Mouse (Mus musculus) MEL (cell line): ENCODE results near the gene Aspa. TPM values are rescaled to one million over a fixed set of nuclear protein-coding genes. Genes with fewer than 3 reads are reported as not detected.
A peak's percentile ranks its signal among the peaks of the same experiment; 100 is the strongest.

Source experiments
- DNase-seq: peaks from one replicate; pipeline ENCODE4 v3.0.0; 2011; ENCODE audit warnings: low read depth, low spot score
- H3K27ac ChIP-seq: 2 replicates; pipeline ENCODE4 v1.5.1; 2012; ENCODE audit warnings: low read depth, mild to moderate bottlenecking, control low read depth, low read length, moderate library complexity; ENCODE audit not compliant: control insufficient read depth
- H3K27me3 ChIP-seq, 2 experiments: fragments of 150-350 bp in 1 of 2; sonication (generic) in 1 of 2; 2 replicates each; pipeline ENCODE4 v1.6.1; 2012; ENCODE audit warnings: low read length in 2 of 2, mild to moderate bottlenecking in 2 of 2, improper control_type of control experiment in 1 of 2, moderate library complexity in 1 of 2; ENCODE audit not compliant: insufficient read depth in 2 of 2, control insufficient read depth in 1 of 2
- H3K36me3 ChIP-seq, 2 experiments: 2 replicates each; pipeline ENCODE4 v1.6.1; 2012 to 2014; ENCODE audit warnings: low read length in 2 of 2, improper control_type of control experiment in 1 of 2, inconsistent platforms in 1 of 2, mild to moderate bottlenecking in 1 of 2; ENCODE audit not compliant: insufficient read depth in 2 of 2, control insufficient read depth in 1 of 2
- H3K4me1 ChIP-seq, 2 experiments: fragments of 150-350 bp in 1 of 2; sonication (generic) in 1 of 2; 2 replicates each; pipeline ENCODE4 v1.6.1; 2012; ENCODE audit warnings: low read length in 2 of 2, improper control_type of control experiment in 1 of 2, mild to moderate bottlenecking in 1 of 2; ENCODE audit not compliant: insufficient read depth in 2 of 2, control insufficient read depth in 1 of 2
- H3K4me3 ChIP-seq, 2 experiments: fragments of 150-350 bp in 1 of 2; sonication (generic) in 1 of 2; 2 replicates each; pipeline ENCODE4 v1.5.1; 2012; ENCODE audit warnings: low read depth in 2 of 2, low read length in 2 of 2, mild to moderate bottlenecking in 2 of 2, moderate library complexity in 2 of 2, control low read depth in 1 of 2, improper control_type of control experiment in 1 of 2; ENCODE audit not compliant: control insufficient read depth in 1 of 2, insufficient read depth in 1 of 2
- H3K79me2 ChIP-seq: 2 replicates; pipeline ENCODE4 v1.6.1; 2012; ENCODE audit warnings: mild to moderate bottlenecking, low read length, moderate library complexity; ENCODE audit not compliant: control insufficient read depth, poor library complexity, insufficient read depth
- H3K9ac ChIP-seq: 2 replicates; pipeline ENCODE4 v1.6.1; 2012; ENCODE audit warnings: low read depth, mild to moderate bottlenecking, control low read depth, low read length, moderate library complexity; ENCODE audit not compliant: control insufficient read depth, poor library complexity, severe bottlenecking
- H3K9me3 ChIP-seq: fragments of 150-350 bp; sonication (generic); replicated peaks from 2 replicates; pipeline ENCODE4 v1.6.1; 2012; ENCODE audit warnings: mild to moderate bottlenecking, low read length, improper control_type of control experiment, moderate library complexity; ENCODE audit not compliant: insufficient read depth
- BHLHE40 ChIP-seq: IDR thresholded peaks from 2 replicates; pipeline ENCODE4 v1.6.1; 2012; ENCODE audit warnings: low read depth, mild to moderate bottlenecking, inconsistent platforms, low read length, improper control_type of control experiment, borderline replicate concordance
- CHD1 ChIP-seq: IDR thresholded peaks from 2 replicates; pipeline ENCODE4 v1.6.1; 2012; ENCODE audit warnings: low read depth, mild to moderate bottlenecking, inconsistent platforms, low read length, improper control_type of control experiment
- CHD2 ChIP-seq: IDR thresholded peaks from 2 replicates; pipeline ENCODE4 v1.6.1; 2011; ENCODE audit warnings: low read length, improper control_type of control experiment
- ELF1 ChIP-seq: IDR thresholded peaks from 2 replicates; pipeline ENCODE4 v1.6.1; 2014; ENCODE audit warnings: low read depth, mild to moderate bottlenecking, inconsistent platforms, low read length, improper control_type of control experiment, moderate library complexity
- ETS1 ChIP-seq: IDR thresholded peaks from 2 replicates; pipeline ENCODE4 v1.6.1; 2012; ENCODE audit warnings: low read depth, mild to moderate bottlenecking, inconsistent platforms, low read length, improper control_type of control experiment, moderate library complexity
- GABPA ChIP-seq: IDR thresholded peaks from 2 replicates; pipeline ENCODE4 v1.6.1; 2012; ENCODE audit warnings: low read depth, mild to moderate bottlenecking, inconsistent platforms, low read length, improper control_type of control experiment, moderate library complexity
- GATA1 ChIP-seq: IDR thresholded peaks from 2 replicates; pipeline ENCODE4 v1.6.1; 2011; ENCODE audit warnings: low read depth, low read length, improper control_type of control experiment
- HCFC1 ChIP-seq: IDR thresholded peaks from 2 replicates; pipeline ENCODE4 v1.6.1; 2012; ENCODE audit warnings: low read depth, mild to moderate bottlenecking, inconsistent platforms, low read length, improper control_type of control experiment, moderate library complexity
- JUND ChIP-seq: IDR thresholded peaks from 2 replicates; pipeline ENCODE4 v1.6.1; 2011; ENCODE audit warnings: low read depth, mild to moderate bottlenecking, improper control_type of control experiment, low read length
- KAT2A ChIP-seq: conservative IDR thresholded peaks from 2 replicates; pipeline ENCODE4 v1.6.1; 2012; ENCODE audit warnings: low read depth, low read length, improper control_type of control experiment, inconsistent platforms
- MAFK ChIP-seq: IDR thresholded peaks from 2 replicates; pipeline ENCODE4 v1.6.1; 2011; ENCODE audit warnings: low read depth, mild to moderate bottlenecking, low read length, improper control_type of control experiment, borderline replicate concordance
- MAX ChIP-seq: IDR thresholded peaks from 2 replicates; pipeline ENCODE4 v1.6.1; 2011; ENCODE audit warnings: low read length, improper control_type of control experiment
- MAZ ChIP-seq: IDR thresholded peaks from 2 replicates; pipeline ENCODE4 v1.6.1; 2012; ENCODE audit warnings: low read depth, mild to moderate bottlenecking, inconsistent platforms, low read length, improper control_type of control experiment
- MEF2A ChIP-seq: IDR thresholded peaks from 2 replicates; pipeline ENCODE4 v1.6.1; 2014; ENCODE audit warnings: low read depth, mild to moderate bottlenecking, inconsistent platforms, low read length, improper control_type of control experiment; ENCODE audit not compliant: poor library complexity, insufficient replicate concordance, severe bottlenecking; ENCODE audit errors: extremely low read depth
- MXI1 ChIP-seq: IDR thresholded peaks from 2 replicates; pipeline ENCODE4 v1.6.1; 2011; ENCODE audit warnings: mild to moderate bottlenecking, low read depth, low read length, improper control_type of control experiment
- MYC ChIP-seq: IDR thresholded peaks from 2 replicates; pipeline ENCODE4 v1.6.1; 2011; ENCODE audit warnings: low read depth, mild to moderate bottlenecking, low read length, improper control_type of control experiment, moderate library complexity
- NRF1 ChIP-seq: IDR thresholded peaks from 2 replicates; pipeline ENCODE4 v1.6.1; 2014; ENCODE audit warnings: low read depth, mild to moderate bottlenecking, inconsistent platforms, low read length, improper control_type of control experiment, moderate library complexity; ENCODE audit not compliant: poor library complexity, insufficient read depth, severe bottlenecking
- POLR2AphosphoS2 ChIP-seq: IDR thresholded peaks from 2 replicates; pipeline ENCODE4 v1.6.1; 2011; ENCODE audit warnings: low read length, improper control_type of control experiment
- POLR2AphosphoS5 ChIP-seq: IDR thresholded peaks from 2 replicates; pipeline ENCODE4 v1.6.1; 2012; ENCODE audit warnings: low read depth, borderline replicate concordance, mild to moderate bottlenecking, inconsistent platforms, low read length, moderate library complexity, mixed read lengths
- RAD21 ChIP-seq: IDR thresholded peaks from 2 replicates; pipeline ENCODE4 v1.6.1; 2011; ENCODE audit warnings: mild to moderate bottlenecking, low read depth, low read length, improper control_type of control experiment
- RCOR1 ChIP-seq: IDR thresholded peaks from 2 replicates; pipeline ENCODE4 v1.6.1; 2012; ENCODE audit warnings: low read depth, mild to moderate bottlenecking, inconsistent platforms, low read length, improper control_type of control experiment
- TAL1 ChIP-seq: IDR thresholded peaks from 2 replicates; pipeline ENCODE4 v1.6.1; 2012; ENCODE audit warnings: mild to moderate bottlenecking, inconsistent platforms, low read length, moderate library complexity, mixed read lengths
- USF1 ChIP-seq: IDR thresholded peaks from 2 replicates; pipeline ENCODE4 v1.6.1; 2014; ENCODE audit warnings: low read depth, mild to moderate bottlenecking, inconsistent platforms, low read length, improper control_type of control experiment, moderate library complexity
- ZC3H11A ChIP-seq: IDR thresholded peaks from 2 replicates; pipeline ENCODE4 v1.6.1; 2012; ENCODE audit warnings: low read depth, mild to moderate bottlenecking, inconsistent platforms, low read length, improper control_type of control experiment
- ZKSCAN1 ChIP-seq: IDR thresholded peaks from 2 replicates; pipeline ENCODE4 v1.6.1; 2012; ENCODE audit warnings: low read depth, mild to moderate bottlenecking, inconsistent platforms, low read length, improper control_type of control experiment, moderate library complexity
- ZMIZ1 ChIP-seq: IDR thresholded peaks from 2 replicates; pipeline ENCODE4 v1.6.1; 2012; ENCODE audit warnings: low read depth, mild to moderate bottlenecking, inconsistent platforms, low read length, improper control_type of control experiment, moderate library complexity
- polyA plus RNA-seq, 2 experiments: library from polyadenylated mRNA; stranded (reverse) in 1 of 2; unstranded in 1 of 2; fragments of >175 nt in 1 of 2; fragments of >200 nt in 1 of 2; gene quantifications; 2 replicates each; pipeline versions ENCODE4 v1.2.1 to v1.2.4; 2012; ENCODE audit warnings: low replicate concordance in 2 of 2, low read depth in 1 of 2; ENCODE audit not compliant: insufficient read length in 2 of 2, insufficient read depth in 1 of 2, missing spikeins in 1 of 2
- total RNA-seq: library from RNA; depleted of rRNA; stranded (reverse); fragments of 300-350 nt; gene quantifications from 2 replicates; pipeline ENCODE4 v1.2.3, GENCODE M21; 2012

The Aspa gene
- total and polyA plus RNA-seq, 3 experiments, result 0.28 to 1.3 TPM; not detected in 1

DNA sequence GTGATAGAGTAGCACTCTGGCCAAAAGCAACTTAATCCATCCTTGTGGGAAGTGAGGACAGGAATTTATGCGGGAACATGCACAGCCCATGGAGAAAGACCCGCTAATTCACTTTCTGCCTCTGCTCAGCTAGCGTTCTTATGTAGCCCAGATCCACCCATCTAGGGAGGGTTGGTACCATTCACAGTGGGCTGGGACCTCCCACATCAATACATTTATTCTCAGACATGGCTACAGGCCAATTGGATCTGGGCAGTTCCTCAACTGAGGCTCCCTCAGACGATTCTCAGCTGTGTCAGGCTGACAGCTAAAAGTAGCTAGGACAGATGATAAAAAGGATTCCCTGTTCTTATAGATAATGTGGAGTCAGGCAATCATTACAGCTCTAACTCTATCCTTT, 2.0 kb downstream of the Aspa start:
- H3K27ac ChIP-seq, result no peak overlapping the region
- H3K9me3 ChIP-seq, result no peaks in the 10 kb centered on the region
- peaks cover 3 to 5% of the 10 kb centered on the region in 2 experiments; a peak in 3 of 4 replicates for H3K27me3 ChIP-seq
- no peak overlapping the region for H3K9ac ChIP-seq
- H3K36me3 ChIP-seq, result no peaks in the 10 kb centered on the region; a peak in 1 of 4 replicates
- TF ChIP-seq POLR2AphosphoS5, result no peak
- no peak for TF ChIP-seq MYC
- no peak for TF ChIP-seq RCOR1
- TF ChIP-seq CHD1, result no peak
- TF ChIP-seq MAZ, result no peak
- TF ChIP-seq HCFC1, result no peak
- TF ChIP-seq ZKSCAN1, result no peak
- TF ChIP-seq RAD21, result no peak
- TF ChIP-seq ETS1, result no peak
- no peak for TF ChIP-seq CHD2
- no peak for TF ChIP-seq TAL1
- TF ChIP-seq GATA1, result no peak
- TF ChIP-seq MAFK, result no peak
- no peak for TF ChIP-seq MAX
- TF ChIP-seq BHLHE40, result no peak
- TF ChIP-seq, all 39 proteins: peak for 0
- 0 out of 4 replicates have a peak, but pooled peaks cover 0 to 2% of the 10 kb centered on the region in 2 experiments for H3K4me1 ChIP-seq
- no peaks in the 10 kb centered on the region for H3K79me2 ChIP-seq
- no peak for DNase-seq
- no peak overlapping the region for H3K4me3 ChIP-seq

DNA sequence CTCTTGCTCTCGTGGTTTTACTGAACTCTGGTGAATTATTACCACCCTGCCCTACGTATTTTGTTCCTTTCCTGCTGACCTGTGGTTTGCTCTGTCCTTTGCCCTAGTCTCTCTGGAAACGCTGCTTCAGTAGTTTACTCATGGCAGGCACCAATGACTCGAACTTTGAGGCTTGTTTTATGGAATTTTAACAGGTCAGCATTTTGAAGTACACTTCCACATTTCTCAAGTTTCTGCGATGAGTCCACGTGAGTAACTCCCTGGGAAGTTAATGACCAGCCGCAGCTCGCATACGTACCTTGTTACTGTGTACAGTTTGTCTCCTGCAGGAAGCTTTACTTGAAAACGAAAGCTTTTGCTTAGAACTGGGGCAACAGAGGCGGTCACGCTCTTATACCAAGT, 2.9 kb downstream of the Aspa start:
- Histone ChIP-seq H3K4me3 (no peak overlapping the region), H3K9me3 (no peaks in the 10 kb centered on the region)
- peak; percentile 11 for DNase-seq

More for the DNA sequence above, 2.9 kb downstream of the Aspa start:
- TF ChIP-seq BHLHE40 (no peak), MAZ (no peak), USF1 (no peak), POLR2AphosphoS2 (no peak), JUND (no peak), ZC3H11A (no peak), MEF2A (no peak), ELF1 (no peak), POLR2AphosphoS5 (no peak), MXI1 (no peak), KAT2A (no peak), GABPA (no peak), CHD2 (no peak), ZMIZ1 (no peak), NRF1 (no peak), CHD1 (no peak), RCOR1 (no peak)
- no peaks in the 10 kb centered on the region; a peak in 1 of 4 replicates for H3K36me3 ChIP-seq
- H3K79me2 ChIP-seq, result no peaks in the 10 kb centered on the region
- H3K27ac ChIP-seq, result no peak overlapping the region
- H3K27me3 ChIP-seq, result peaks cover 2 to 3% of the 10 kb centered on the region in 2 experiments; a peak in 3 of 4 replicates
- no peak overlapping the region for H3K9ac ChIP-seq
- H3K4me1 ChIP-seq, result 0 out of 4 replicates have a peak, but pooled peaks cover 0 to 2% of the 10 kb centered on the region in 2 experiments
